Mouse (Mus musculus) effector memory CD4-positive, alpha-beta T cell, adult 7 months (primary cell): ENCODE measurements around the gene Slc25a1. TPM values are rescaled to one million over a fixed set of nuclear protein-coding genes. Genes with fewer than 3 reads are reported as not detected.

Source experiments
- polyA plus RNA-seq: library from polyadenylated mRNA; unstranded; fragments of 100-300 nt; shearing (Covaris generic); gene quantifications from one replicate; pipeline ENCODE4 v1.2.1, GENCODE M21; 2017

The Slc25a1 gene
- 39.5 TPM for polyA plus RNA-seq

GRCm38 (mm10) chr16:17928087-17928580 is at the start of gene Slc25a1:
TSS of gene Slc25a1 (minus strand) at chr16:17928219.

GRCm38 (mm10) chr16:17914307-17915249 is 13.4 kb downstream of the Slc25a1 start, which contains the start of gene Gsc2:
TSS of gene Gsc2 (minus strand) at chr16:17915059.

GRCm38 (mm10) chr16:17911052-17911595 is 16.9 kb downstream of the Slc25a1 start, which contains the start of gene Ess2:
TSS of gene Ess2 (minus strand) at chr16:17911348.

GRCm38 (mm10) chr16:17898462-17898861 is 29.6 kb downstream of the Slc25a1 start, which contains the start of the genes Dgcr2 and Tssk2:
TSS of gene Dgcr2 (minus strand) at chr16:17898562.
TSS of gene Tssk2 (plus strand) at chr16:17898637.

GRCm38 (mm10) chr16:17893923-17894322 is 34.1 kb downstream of the Slc25a1 start, which contains the start of gene Tssk1:
TSS of gene Tssk1 (plus strand) at chr16:17894223.

GRCm38 (mm10) chr16:17891567-17891959 is 36.5 kb downstream of the Slc25a1 start, which contains the start of gene Gm20518:
TSS of gene Gm20518 (minus strand) at chr16:17891671.

Other genes starting within 250 kb of the Slc25a1 start
- gene Med15, start 195.3 kb downstream of the Slc25a1 start, polyA plus RNA-seq, result 134 TPM
- gene Klhl22, start 168.6 kb downstream of the Slc25a1 start, polyA plus RNA-seq, result 9.9 TPM
- not detected for gene Scarf2, start 130.9 kb downstream of the Slc25a1 start, polyA plus RNA-seq
- not detected for gene B830017H08Rik, start 95.1 kb downstream of the Slc25a1 start, polyA plus RNA-seq
- gene Car15, start 89.9 kb downstream of the Slc25a1 start, polyA plus RNA-seq, result 1.9 TPM
- gene Gm20518, start 36.5 kb downstream of the Slc25a1 start, polyA plus RNA-seq, result 0.60 TPM
- gene Tssk1, start 34.0 kb downstream of the Slc25a1 start, polyA plus RNA-seq, result not detected
- gene Dgcr2, start 29.7 kb downstream of the Slc25a1 start, polyA plus RNA-seq, result 56.2 TPM
- gene Tssk2, start 29.6 kb downstream of the Slc25a1 start, polyA plus RNA-seq, result not detected
- 61.9 TPM for gene Ess2, start 16.9 kb downstream of the Slc25a1 start, polyA plus RNA-seq
- gene Gsc2, start 13.2 kb downstream of the Slc25a1 start, polyA plus RNA-seq, result not detected
- gene Vpreb2, start 52.2 kb upstream of the Slc25a1 start, polyA plus RNA-seq, result not detected
- 5.4 TPM for gene Dgcr6, start 124.6 kb upstream of the Slc25a1 start, polyA plus RNA-seq
- 0.38 TPM for gene Prodh, start 162.0 kb upstream of the Slc25a1 start, polyA plus RNA-seq
- gene Rtn4r, start 199.4 kb upstream of the Slc25a1 start, polyA plus RNA-seq, result not detected